27 mouse cellular contexts compared by ENCODE assay signal in the genomic region with DNA sequence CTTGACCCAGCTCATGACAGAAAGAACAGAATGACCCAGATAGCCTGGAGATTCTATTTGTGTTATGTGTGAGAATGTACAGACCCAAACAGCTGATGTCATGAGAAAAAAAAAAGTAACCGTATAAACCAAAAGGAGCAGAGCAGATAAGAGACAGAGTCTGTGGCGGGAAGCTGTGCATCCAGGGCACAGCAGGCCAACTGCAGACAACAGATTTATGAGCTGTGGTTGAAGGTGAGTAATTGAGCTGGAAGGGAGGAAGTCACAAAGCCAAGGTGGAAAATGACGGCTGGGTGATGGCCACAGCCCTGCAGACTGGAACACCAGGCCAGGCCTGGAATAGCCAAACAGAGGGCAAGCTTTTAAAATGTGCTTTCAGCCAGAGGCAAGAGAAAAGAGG. TPM values are rescaled to one million over a fixed set of nuclear protein-coding genes. Genes with fewer than 3 reads are reported as not detected.
A peak's percentile ranks its signal among the peaks of the same experiment; 100 is the strongest.
DNase-seq lines count a peak whose midpoint lies in the region; ATAC-seq lines count a peak whose summit lies in the region.
"Had no signal": no experiment of that assay in that cellular context is flagged by ENCODE, and none has a peak within 500 bp of the region (broad histone marks: within the 10 kb centered on the region; RNA-seq: fewer than 3 reads in every experiment).

No protein-coding gene starts in this region.

- H3K9ac ChIP-seq in midbrain, embryonic 13.5 days (replicated peaks), result no peak overlapping the region
- no peak overlapping the region for H3K9ac ChIP-seq in midbrain, embryonic 11.5 days (ENCODE audit: low read length)
- H3K9ac ChIP-seq: forebrain, embryonic 15.5 days; limb, embryonic 12.5 days; liver, postnatal 0 days had no signal

- no peaks in the 10 kb centered on the region for H3K9me3 ChIP-seq in midbrain, embryonic 13.5 days
- H3K9me3 ChIP-seq in midbrain, embryonic 11.5 days (ENCODE audit: control insufficient read depth, low read length), result no peaks in the 10 kb centered on the region
- H3K9me3 ChIP-seq: embryonic facial prominence, embryonic 10.5 days; forebrain, embryonic 15.5 days; limb, embryonic 12.5 days had no signal

- WGBS in midbrain, embryonic 13.5 days, result 74% methylated on average over 3 of the region's 3 CpGs
- 68% methylated on average over 3 of the region's 3 CpGs for WGBS in midbrain, embryonic 11.5 days

- H3K36me3 ChIP-seq in midbrain, embryonic 13.5 days, result no peaks in the 10 kb centered on the region
- H3K36me3 ChIP-seq in midbrain, embryonic 11.5 days (ENCODE audit: control insufficient read depth, insufficient read depth, low read length), result no peaks in the 10 kb centered on the region
- H3K36me3 ChIP-seq: embryonic facial prominence, embryonic 10.5 days; forebrain, embryonic 15.5 days; limb, embryonic 12.5 days had no signal

- H3K27ac ChIP-seq in midbrain, embryonic 13.5 days, result no peak overlapping the region
- no peak overlapping the region for H3K27ac ChIP-seq in midbrain, embryonic 11.5 days (ENCODE audit: low read depth, low read length)
- H3K27ac ChIP-seq: embryonic facial prominence, embryonic 10.5 days; forebrain, embryonic 15.5 days; hindbrain, postnatal 0 days; limb, embryonic 12.5 days; macrophage; stomach, postnatal 0 days had no signal

- intact Hi-C loops in gastrocnemius, postnatal 36 days (cut with DNase I), result no loop called here

- no peak overlapping the region for H3K4me2 ChIP-seq in midbrain, embryonic 13.5 days (replicated peaks)
- no peak overlapping the region for H3K4me2 ChIP-seq in midbrain, embryonic 11.5 days
- H3K4me2 ChIP-seq: forebrain, embryonic 15.5 days; heart, embryonic 11.5 days; limb, embryonic 12.5 days; liver, embryonic 11.5 days had no signal

- DNase-seq in adrenal gland, adult (ENCODE audit: inconsistent age in 2 of 2, low spot score in 1 of 2), result peak; percentile 39 to 65
- DNase-seq in adrenal gland, postnatal 4 days (ENCODE audit: low spot score in 2 of 2), result no peak
- peak; percentile 9 for DNase-seq in embryo, embryonic 10.5 days (ENCODE audit: low spot score)
- DNase-seq in embryo, embryonic 9.5 days (ENCODE audit: extremely low spot score), result no peak
- DNase-seq in midbrain, embryonic 11.5 days (ENCODE audit: low spot score, missing footprints), result no peak
- DNase-seq in gastrocnemius, postnatal 36 days, result no peak
- DNase-seq: adrenal gland, adult 2 months; cerebellum, postnatal 10 days; heart, postnatal 10 days; kidney, postnatal 10 days; liver, postnatal 0 days; right cerebral cortex, postnatal 14 days; thymus, adult 2 months; thymus, postnatal 4 days had no signal

- no peak overlapping the region for H3K4me3 ChIP-seq in midbrain, embryonic 13.5 days (replicated peaks)
- no peak overlapping the region for H3K4me3 ChIP-seq in midbrain, embryonic 11.5 days (ENCODE audit: low read depth, low read length)
- H3K4me3 ChIP-seq: embryonic facial prominence, embryonic 10.5 days; forebrain, embryonic 15.5 days; limb, embryonic 12.5 days had no signal

- no peaks in the 10 kb centered on the region for H3K4me1 ChIP-seq in midbrain, embryonic 13.5 days (replicated peaks)
- H3K4me1 ChIP-seq in midbrain, embryonic 11.5 days (ENCODE audit: control insufficient read depth, insufficient read depth, low read length), result no peaks in the 10 kb centered on the region
- H3K4me1 ChIP-seq: embryonic facial prominence, embryonic 10.5 days; forebrain, embryonic 15.5 days had no signal

- H3K27me3 ChIP-seq in midbrain, embryonic 13.5 days, result no peaks in the 10 kb centered on the region
- no peaks in the 10 kb centered on the region for H3K27me3 ChIP-seq in midbrain, embryonic 11.5 days (ENCODE audit: control insufficient read depth, insufficient read depth, low read length)
- H3K27me3 ChIP-seq: forebrain, embryonic 15.5 days; limb, embryonic 12.5 days had no signal

- 0 out of 2 replicates have a peak, but pooled peaks have one; percentile 14 for ATAC-seq in midbrain, embryonic 13.5 days
- ATAC-seq in midbrain, embryonic 11.5 days (ENCODE audit: low FRiP score), result no peak
- 0 out of 2 replicates have a peak, but pooled peaks have one; percentile 29 for ATAC-seq in megakaryocyte progenitor cell, adult 5-6 weeks (replicated peaks; ENCODE audit: poor library complexity)
- ATAC-seq: forebrain, embryonic 15.5 days; hindbrain, postnatal 0 days; intestine, embryonic 16.5 days; liver, postnatal 0 days; lung, postnatal 0 days had no signal

RNA-seq across cellular contexts. Expression of gene Nek10, which starts 49.6 kb away (rescaled TPM):
- under 1 TPM; 0.17 to 0.23 TPM for total RNA-seq in adrenal gland, postnatal 4 days (2021)
- polyA plus RNA-seq in midbrain, embryonic 13.5 days (2015; fragmentation: Nextera tagmentation; extraction: Ambion mirVana), result 0.09 TPM in 1 of 2 replicates, not detected in the other
- 0.03 TPM in 1 of 2 replicates, not detected in the other for polyA plus RNA-seq in midbrain, embryonic 11.5 days (2014; fragmentation: Nextera tagmentation; extraction: Ambion mirVana)
- 0.37 TPM in 1 of 2 replicates, not detected in the other for total RNA-seq in megakaryocyte progenitor cell, adult 5-6 weeks (2015)
- total RNA-seq in megakaryocyte progenitor cell, adult 5-6 weeks (2017), result 0.07 TPM in 1 of 2 replicates, not detected in the other
- total RNA-seq in gastrocnemius, postnatal 36 days (2021), result under 1 TPM in 1 of 2 experiments, not detected in 1; 0.07 TPM
- total RNA-seq: granulocyte monocyte progenitor cell, adult 5-6 weeks had no signal
- polyA plus RNA-seq: adrenal gland, adult 2 months; embryonic facial prominence, embryonic 10.5 days; heart, embryonic 11.5 days; intestine, embryonic 16.5 days; limb, embryonic 12.5 days; liver, embryonic 11.5 days; liver, postnatal 0 days had no signal

Comparison
In these comparisons a context has a peak if more than half of its experiments do, and no peak if none do; other contexts are left out.
1. DNase-seq: peak in adrenal gland, adult (2 of 2) and embryo, embryonic 10.5 days (single experiment); none in adrenal gland, postnatal 4 days (0 of 2), embryo, embryonic 9.5 days (single experiment), midbrain, embryonic 11.5 days (single experiment) and gastrocnemius, postnatal 36 days (0 of 2).